ENCODE assay signal across 22 mouse cellular contexts in genomic region chr8:57538601-57539000, GRCm38 (mm10). TPM values are rescaled to one million over a fixed set of nuclear protein-coding genes. Genes with fewer than 3 reads are reported as not detected.
DNase-seq lines count a peak whose midpoint lies in the region; ATAC-seq and TF ChIP-seq lines count a peak whose summit lies in the region.
"Had no signal": no experiment of that assay in that cellular context is flagged by ENCODE, and none has a peak within 500 bp of the region (broad histone marks: within the 10 kb centered on the region; RNA-seq: fewer than 3 reads in every experiment).

No protein-coding gene starts in this region.

- H3K4me1 ChIP-seq in heart, embryonic 11.5 days (ENCODE audit: control insufficient read depth, insufficient read depth, low read length), result no peaks in the 10 kb centered on the region
- H3K4me1 ChIP-seq in heart, embryonic 10.5 days, result no peaks in the 10 kb centered on the region
- H3K4me1 ChIP-seq in heart, embryonic 12.5 days (replicated peaks), result no peaks in the 10 kb centered on the region
- H3K4me1 ChIP-seq in intestine, embryonic 15.5 days (replicated peaks), result no peaks in the 10 kb centered on the region
- no peaks in the 10 kb centered on the region for H3K4me1 ChIP-seq in intestine, postnatal 0 days (replicated peaks; ENCODE audit: control insufficient read depth, insufficient read depth, low read length)

- WGBS in heart, embryonic 11.5 days (ENCODE audit: insufficient replicate concordance), result 71% methylated on average over 7 of the region's 7 CpGs
- 64% methylated on average over 7 of the region's 7 CpGs for WGBS in heart, embryonic 10.5 days
- WGBS in heart, embryonic 12.5 days, result 56% methylated on average over 7 of the region's 7 CpGs
- WGBS in intestine, embryonic 15.5 days, result 84% methylated on average over 7 of the region's 7 CpGs
- WGBS in intestine, postnatal 0 days, result 39% methylated on average over 7 of the region's 7 CpGs

- TF ChIP-seq CTCF in intestine, postnatal 0 days (IDR thresholded peaks at IDR 0.05; ENCODE audit: low read depth), result no peak

- H3K27ac ChIP-seq in heart, embryonic 11.5 days (ENCODE audit: low read depth, low read length), result no peak overlapping the region
- H3K27ac ChIP-seq in heart, embryonic 10.5 days, result no peak overlapping the region
- no peak overlapping the region for H3K27ac ChIP-seq in heart, embryonic 12.5 days (ENCODE audit: poor library complexity, severe bottlenecking)
- no peak overlapping the region for H3K27ac ChIP-seq in intestine, embryonic 15.5 days
- H3K27ac ChIP-seq in intestine, postnatal 0 days (ENCODE audit: low read depth, low read length), result no peak overlapping the region

- no peak overlapping the region for H3K4me3 ChIP-seq in heart, embryonic 11.5 days (ENCODE audit: low read depth, low read length)
- no peak overlapping the region for H3K4me3 ChIP-seq in heart, embryonic 10.5 days
- H3K4me3 ChIP-seq in heart, embryonic 12.5 days, result no peak overlapping the region
- no peak overlapping the region for H3K4me3 ChIP-seq in intestine, embryonic 15.5 days (replicated peaks)
- H3K4me3 ChIP-seq in intestine, postnatal 0 days (ENCODE audit: low read depth, low read length), result no peak overlapping the region

- H3K4me2 ChIP-seq in heart, embryonic 11.5 days, result no peak overlapping the region
- H3K4me2 ChIP-seq in heart, embryonic 12.5 days, result no peak overlapping the region
- no peak overlapping the region for H3K4me2 ChIP-seq in intestine, embryonic 15.5 days (replicated peaks)
- H3K4me2 ChIP-seq in intestine, postnatal 0 days (replicated peaks; ENCODE audit: low read depth), result no peak overlapping the region

- no peak for ATAC-seq in heart, embryonic 11.5 days (replicated peaks; ENCODE audit: insufficient number of reproducible peaks, low FRiP score, low TSS enrichment)
- ATAC-seq in heart, embryonic 12.5 days (ENCODE audit: insufficient number of reproducible peaks, low FRiP score), result no peak
- ATAC-seq in intestine, embryonic 15.5 days, result peak; percentile 34; the same call in 1 of the 2 replicates
- ATAC-seq in intestine, postnatal 0 days, result no peak
- ATAC-seq: activated CD4-positive, CD25-positive, alpha-beta regulatory T cell, adult 4 months; CD4-positive, CD25-positive, alpha-beta regulatory T cell, adult 4 months; Patski had no signal

- no peak overlapping the region for H3K9ac ChIP-seq in heart, embryonic 11.5 days (ENCODE audit: low read depth, low read length)
- H3K9ac ChIP-seq in heart, embryonic 12.5 days, result no peak overlapping the region
- no peak overlapping the region for H3K9ac ChIP-seq in intestine, embryonic 15.5 days
- no peak overlapping the region for H3K9ac ChIP-seq in intestine, postnatal 0 days (ENCODE audit: low read depth, low read length)

- H3K27me3 ChIP-seq in heart, embryonic 11.5 days (ENCODE audit: control insufficient read depth, insufficient read depth, low read length), result no peaks in the 10 kb centered on the region
- H3K27me3 ChIP-seq in heart, embryonic 10.5 days (ENCODE audit: insufficient read depth, poor library complexity, severe bottlenecking), result no peaks in the 10 kb centered on the region
- H3K27me3 ChIP-seq in heart, embryonic 12.5 days (replicated peaks), result no peaks in the 10 kb centered on the region
- no peaks in the 10 kb centered on the region for H3K27me3 ChIP-seq in intestine, embryonic 15.5 days (replicated peaks)
- H3K27me3 ChIP-seq in intestine, postnatal 0 days (replicated peaks; ENCODE audit: control insufficient read depth, insufficient read depth, low read length), result no peaks in the 10 kb centered on the region
- H3K27me3 ChIP-seq: CH12.LX, Patski had no signal

- no peaks in the 10 kb centered on the region for H3K36me3 ChIP-seq in heart, embryonic 11.5 days (ENCODE audit: control insufficient read depth, insufficient read depth, low read length)
- peaks cover 17% of the 10 kb centered on the region; the same call in 1 of the 2 replicates for H3K36me3 ChIP-seq in heart, embryonic 10.5 days
- peaks cover 16% of the 10 kb centered on the region for H3K36me3 ChIP-seq in heart, embryonic 12.5 days
- H3K36me3 ChIP-seq in intestine, embryonic 15.5 days, result peaks cover 13% of the 10 kb centered on the region
- H3K36me3 ChIP-seq in intestine, postnatal 0 days (ENCODE audit: control insufficient read depth, insufficient read depth), result peaks cover 22% of the 10 kb centered on the region

- H3K9me3 ChIP-seq in heart, embryonic 11.5 days (replicated peaks; ENCODE audit: control insufficient read depth, low read length), result no peaks in the 10 kb centered on the region
- H3K9me3 ChIP-seq in heart, embryonic 10.5 days, result 0 out of 2 replicates have a peak, but pooled peaks cover 3% of the 10 kb centered on the region
- no peaks in the 10 kb centered on the region for H3K9me3 ChIP-seq in heart, embryonic 12.5 days (replicated peaks)
- H3K9me3 ChIP-seq in intestine, embryonic 15.5 days, result no peaks in the 10 kb centered on the region
- no peaks in the 10 kb centered on the region for H3K9me3 ChIP-seq in intestine, postnatal 0 days (ENCODE audit: control insufficient read depth)
- H3K9me3 ChIP-seq: G1E had no signal

- DNase-seq in heart, adult 11 months, result peak; percentile 82
- peak; percentile 66 for DNase-seq in heart, embryonic 10.5 days (ENCODE audit: low spot score)
- DNase-seq in retina, adult 2 months (ENCODE audit: low read depth, low spot score), result peak; percentile 85
- no peak for DNase-seq in retina, embryonic 14.5 days (ENCODE audit: low spot score)
- DNase-seq: adrenal gland, adult 2 months; adrenal gland, adult 8-10 months; adrenal gland, postnatal 10 days; adrenal gland, postnatal 14 days; adrenal gland, postnatal 25 days; adrenal gland, postnatal 36 days; B cell, adult 2 months; cerebellum, adult 11 months; cerebellum, adult 11-12 months had no signal

RNA-seq across cellular contexts. Expression of gene Hmgb2, which starts 26.9 kb away (rescaled TPM):
- polyA plus RNA-seq in heart, embryonic 11.5 days (2014; fragmentation: Nextera tagmentation; extraction: Ambion mirVana), result 288 and 289 TPM in 2 replicates
- polyA plus RNA-seq in heart, embryonic 10.5 days (2016; fragmentation: Nextera tagmentation; extraction: Ambion mirVana), result 284 and 384 TPM in 2 replicates
- 346 and 354 TPM in 2 replicates for polyA plus RNA-seq in heart, embryonic 12.5 days (2016; fragmentation: Nextera tagmentation; extraction: Ambion mirVana)
- polyA plus RNA-seq in intestine, embryonic 15.5 days (2015; fragmentation: Nextera tagmentation; extraction: Ambion mirVana), result 281 and 387 TPM in 2 replicates
- polyA plus RNA-seq in intestine, postnatal 0 days (2015; fragmentation: Nextera tagmentation; extraction: Ambion mirVana), result 197 and 201 TPM in 2 replicates

RNA-seq across cellular contexts. Expression of gene Sap30, which starts 50.9 kb away (rescaled TPM):
- polyA plus RNA-seq in heart, embryonic 11.5 days (2014; fragmentation: Nextera tagmentation; extraction: Ambion mirVana), result 48.6 and 50.4 TPM in 2 replicates
- 45.3 and 66.4 TPM in 2 replicates for polyA plus RNA-seq in heart, embryonic 10.5 days (2016; fragmentation: Nextera tagmentation; extraction: Ambion mirVana)
- 61.0 and 66.5 TPM in 2 replicates for polyA plus RNA-seq in heart, embryonic 12.5 days (2016; fragmentation: Nextera tagmentation; extraction: Ambion mirVana)
- polyA plus RNA-seq in intestine, embryonic 15.5 days (2015; fragmentation: Nextera tagmentation; extraction: Ambion mirVana), result 29.2 and 37.7 TPM in 2 replicates
- 17.1 and 19.9 TPM in 2 replicates for polyA plus RNA-seq in intestine, postnatal 0 days (2015; fragmentation: Nextera tagmentation; extraction: Ambion mirVana)
